Mouse (Mus musculus) skeletal muscle tissue, adult 2 months (tissue): Measurements from ENCODE around the gene Ephb1.

Source experiments
- DNase-seq: peaks from one replicate; pipeline ENCODE4 v3.0.0-alpha.2; 2012; ENCODE audit warnings: low read depth, low spot score

Gene Ephb1

DNA sequence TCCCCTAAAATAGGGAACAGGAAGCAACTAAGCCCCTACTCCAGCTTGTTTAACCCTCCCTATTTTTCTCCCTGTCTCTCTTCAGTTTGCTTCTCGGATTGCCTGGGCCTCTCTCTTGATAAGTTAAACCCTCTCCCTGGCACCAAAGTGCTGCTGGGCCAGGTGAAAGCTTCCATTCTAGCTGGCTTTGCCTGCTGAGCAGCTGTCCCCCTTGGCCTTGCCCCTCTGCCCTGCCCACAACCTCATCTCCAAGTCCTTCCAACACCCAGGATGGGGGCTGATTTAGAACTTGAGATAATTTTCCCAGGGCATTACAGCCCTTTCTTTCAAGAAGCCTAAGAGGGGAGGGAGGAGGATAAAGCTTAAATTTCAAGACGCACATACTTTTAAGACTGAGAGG is 174.0 kb downstream of the Ephb1 start:
- DNase-seq = no peak

DNA sequence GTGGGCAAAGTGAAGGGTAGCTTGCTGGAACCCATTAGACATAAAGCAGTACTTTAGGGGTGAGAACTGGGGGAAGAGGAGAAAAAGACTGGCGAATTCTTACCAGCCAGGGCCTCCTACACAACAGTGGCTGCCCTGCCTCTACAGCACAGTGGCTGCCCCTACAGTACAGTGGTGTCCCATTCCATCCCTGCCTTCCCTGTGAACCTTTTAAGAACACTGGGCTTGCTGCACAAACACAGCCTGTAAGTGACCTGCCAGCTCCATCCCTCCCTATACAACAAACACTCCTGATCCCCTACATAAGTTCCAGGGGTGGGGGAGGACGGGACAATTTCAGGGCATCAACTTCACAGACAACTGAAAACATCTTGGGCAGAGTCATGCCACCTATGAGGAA is 174.4 kb downstream of the Ephb1 start:
- no peak for DNase-seq

DNA sequence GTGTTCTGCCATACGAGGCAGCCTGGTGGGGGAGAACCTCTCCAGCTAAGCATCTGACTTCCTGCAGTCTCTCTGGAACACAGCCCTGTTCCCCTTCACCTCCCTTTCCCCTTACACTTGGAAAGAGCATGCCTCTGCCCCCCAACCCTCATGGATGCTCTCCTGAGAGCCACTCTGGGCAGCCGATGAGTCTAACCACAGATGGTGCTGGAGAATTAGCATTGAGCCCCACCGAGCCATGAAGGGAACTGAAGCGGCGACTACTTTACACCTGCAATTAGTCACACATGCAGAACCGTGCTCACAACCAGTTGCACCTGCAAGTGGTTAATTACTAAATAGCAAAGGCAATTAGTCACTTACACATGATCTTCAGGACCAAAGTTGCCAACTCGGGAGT is 184.8 kb downstream of the Ephb1 start:
- DNase-seq = no peak

DNA sequence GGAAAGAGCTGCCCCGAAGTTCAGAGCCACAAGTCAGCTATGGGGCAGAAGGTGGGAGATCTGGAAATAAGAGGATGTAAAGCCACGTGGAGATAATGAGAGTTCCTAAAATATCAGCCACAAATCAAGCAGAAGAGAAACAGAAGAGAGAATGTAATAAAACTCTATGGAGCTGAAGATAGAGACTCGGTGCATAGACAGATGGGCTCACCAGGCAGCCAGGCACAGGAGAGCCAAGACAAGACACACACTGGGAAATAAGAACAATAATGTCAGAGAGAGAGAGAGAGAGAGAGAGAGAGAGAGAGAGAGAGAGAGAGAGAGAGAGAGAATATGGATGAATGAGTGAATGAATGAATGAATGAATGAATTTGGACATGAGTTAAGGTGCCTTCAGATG is 198.6 kb downstream of the Ephb1 start:
- DNase-seq = no peak

DNA sequence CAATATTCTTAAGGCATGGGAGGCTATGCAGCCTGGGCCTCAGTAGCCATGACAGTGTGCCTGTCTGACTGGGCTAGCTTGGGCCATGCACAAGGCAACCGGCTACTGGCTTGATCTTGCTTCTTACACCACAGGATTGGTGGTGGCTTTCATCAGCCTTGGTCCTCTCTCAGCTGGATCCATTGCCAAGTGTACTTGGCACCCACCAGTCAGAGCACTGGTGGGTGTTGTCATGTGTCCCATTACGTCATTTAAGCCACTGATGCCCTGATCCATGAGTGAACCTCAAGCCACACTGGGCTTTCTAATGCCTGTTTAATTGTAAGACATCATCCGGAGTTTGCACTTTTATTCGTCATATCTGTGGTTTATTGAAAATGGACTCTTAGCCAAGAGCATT is 215.3 kb downstream of the Ephb1 start:
- no peak for DNase-seq

DNA sequence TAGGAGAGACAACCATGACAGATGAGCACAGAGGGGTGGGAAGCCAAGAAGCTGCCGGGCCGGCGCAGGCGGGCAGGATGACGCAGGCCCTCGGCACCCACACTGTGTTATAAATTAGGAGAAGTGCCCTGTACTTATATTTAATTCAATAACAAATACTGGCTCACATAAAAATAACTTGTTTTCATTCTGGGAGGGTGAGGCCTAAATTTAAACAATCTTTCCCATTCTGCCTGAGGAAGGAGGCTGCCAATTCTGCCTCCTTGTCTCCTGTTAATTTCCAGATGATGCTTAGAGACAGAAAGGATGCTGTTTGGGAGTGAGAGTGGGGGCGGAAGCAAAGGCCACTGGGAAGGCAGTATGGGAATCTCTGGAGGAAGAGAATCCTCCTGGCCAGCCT is 215.8 kb downstream of the Ephb1 start:
- no peak for DNase-seq

DNA sequence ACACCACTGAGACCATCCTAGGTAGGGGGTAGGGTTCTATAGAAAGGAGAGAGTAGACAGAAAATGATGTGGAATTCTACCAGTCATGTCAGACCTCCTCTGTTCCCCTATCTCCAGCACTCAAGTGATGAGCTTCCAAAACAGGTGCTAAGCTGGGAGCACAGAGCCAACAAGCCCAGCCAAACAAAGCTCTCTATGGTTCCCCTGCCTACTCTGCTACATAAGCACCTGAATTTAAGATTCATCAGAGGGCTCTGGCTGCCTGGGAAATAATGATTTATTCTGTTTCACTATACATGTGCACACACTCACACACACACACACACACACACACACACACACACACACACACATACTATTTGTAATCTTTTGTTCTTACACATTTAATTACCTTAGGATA is 216.3 kb downstream of the Ephb1 start:
- DNase-seq = no peak

DNA sequence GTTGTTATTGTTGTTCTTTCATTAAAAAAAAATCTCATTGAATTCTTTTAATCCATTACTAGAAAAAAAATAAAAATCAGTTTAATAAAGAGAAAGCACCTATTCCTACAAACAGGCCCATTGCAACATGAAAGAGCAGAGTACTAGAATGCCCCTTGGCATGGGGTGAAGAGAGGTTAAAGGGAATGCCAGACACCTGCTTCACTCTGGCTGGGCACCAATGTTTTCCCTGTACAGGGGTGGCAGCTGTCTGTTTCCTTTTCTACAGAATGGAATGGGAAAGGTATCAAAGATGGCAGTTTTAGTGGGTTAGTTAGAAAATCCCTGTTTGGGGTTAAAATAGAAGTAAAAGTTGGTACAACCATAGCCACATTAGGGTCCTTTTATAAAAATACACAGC is 224.0 kb downstream of the Ephb1 start:
- no peak for DNase-seq

DNA sequence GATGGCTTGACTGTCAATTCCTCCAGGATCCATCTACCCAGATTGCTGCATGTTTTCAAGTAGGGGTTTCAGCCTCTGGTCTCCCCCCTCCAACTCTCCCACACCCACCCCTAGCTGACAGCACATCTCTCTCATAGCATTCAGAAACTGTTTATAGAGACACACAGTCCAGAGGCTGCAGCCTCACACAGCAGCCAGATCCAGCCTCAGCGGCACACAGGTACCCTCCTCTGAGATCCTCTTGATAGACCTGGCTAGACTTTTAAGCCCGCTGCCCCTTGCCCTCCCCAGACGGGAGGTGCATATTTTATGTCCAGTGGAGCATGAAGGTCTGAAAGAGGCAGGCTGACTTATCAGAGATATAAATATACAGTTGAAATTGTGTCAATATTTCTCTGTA is 228.0 kb downstream of the Ephb1 start:
- DNase-seq = no peak

DNA sequence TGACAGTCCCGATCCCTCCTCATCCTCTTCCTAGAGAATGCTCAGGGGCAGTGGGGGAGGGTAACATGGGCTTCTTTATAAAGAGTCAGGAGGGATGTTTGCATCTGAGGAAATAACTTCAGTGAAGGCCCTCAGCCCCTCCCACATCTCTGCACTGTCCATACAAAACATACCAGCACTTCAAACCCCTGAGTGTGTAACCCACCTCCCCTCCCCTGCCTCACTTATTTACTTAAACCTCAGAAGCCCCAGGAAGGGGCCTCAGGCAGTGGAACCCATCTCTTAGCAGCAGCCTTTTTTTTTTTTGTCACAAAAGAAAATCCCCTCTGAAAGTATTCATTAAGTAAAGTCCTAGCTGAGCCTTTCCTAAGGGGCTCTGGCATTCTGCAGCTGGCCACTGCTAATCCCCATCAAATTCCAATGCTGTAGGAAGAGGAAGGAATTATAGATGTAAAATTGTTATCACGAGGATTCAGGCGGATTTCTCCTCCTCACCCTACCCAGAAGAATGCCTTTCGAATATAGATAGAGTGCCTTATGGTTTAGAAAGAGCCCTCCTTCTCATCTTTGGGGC is 231.5 kb downstream of the Ephb1 start:
- no peak for DNase-seq

DNA sequence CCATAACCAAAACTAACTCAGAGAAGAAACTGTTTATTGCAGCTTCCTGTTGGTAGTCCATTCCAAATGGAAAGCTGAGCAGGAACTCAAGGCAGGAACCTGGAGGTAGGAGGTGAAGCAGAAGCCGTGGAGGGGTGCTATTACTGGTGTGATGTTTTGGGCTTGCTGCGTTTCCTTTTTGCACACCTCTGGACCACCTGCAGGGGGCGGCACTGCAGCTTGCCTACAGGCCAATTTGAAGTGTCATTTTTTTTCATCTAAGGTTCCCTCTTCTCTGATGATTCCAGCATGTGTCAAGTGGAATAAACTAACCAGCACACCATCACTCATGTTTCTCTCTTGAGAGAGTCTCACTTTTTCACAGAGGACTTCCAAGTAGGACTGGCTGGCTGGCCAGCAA is 235.1 kb downstream of the Ephb1 start:
- DNase-seq = no peak

DNA sequence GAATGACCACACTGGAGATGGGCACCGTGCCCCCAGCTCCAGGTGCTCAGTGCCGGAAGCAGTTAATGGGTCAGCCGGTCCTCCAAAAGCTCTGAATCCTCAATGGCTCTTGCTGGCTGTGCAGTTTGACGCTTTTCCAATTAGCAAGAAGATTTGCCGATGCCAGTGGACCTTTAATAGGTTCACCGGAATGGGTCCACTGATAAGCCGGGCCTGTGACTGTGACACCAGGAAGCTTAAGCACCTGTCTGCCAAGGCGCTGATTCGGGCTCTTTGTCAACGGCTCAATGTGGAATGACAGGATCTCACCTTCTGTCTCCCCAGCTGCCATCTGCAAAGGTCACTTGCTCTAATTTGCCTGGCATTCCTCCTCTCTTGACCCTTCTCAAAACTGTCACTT is 239.2 kb downstream of the Ephb1 start:
- DNase-seq = no peak

DNA sequence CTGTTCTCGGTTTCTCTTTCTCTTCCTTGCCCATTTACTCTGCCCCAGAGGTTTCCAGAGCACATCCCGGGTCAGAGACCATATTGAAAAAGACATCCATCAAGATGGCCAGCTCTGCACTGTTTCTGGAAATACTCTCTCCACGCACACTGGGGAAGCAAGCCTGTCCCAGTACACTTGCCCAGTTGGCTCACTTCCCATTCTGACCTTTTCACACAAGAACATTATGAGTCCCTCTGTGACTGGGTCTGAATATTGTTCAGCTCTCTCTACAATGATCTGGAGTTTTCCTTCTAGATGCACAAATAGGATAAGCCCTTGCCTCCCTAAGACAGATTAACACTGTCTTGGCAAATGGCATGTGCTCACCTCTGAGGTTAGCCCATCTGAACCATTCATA is 243.0 kb downstream of the Ephb1 start:
- no peak for DNase-seq

DNA sequence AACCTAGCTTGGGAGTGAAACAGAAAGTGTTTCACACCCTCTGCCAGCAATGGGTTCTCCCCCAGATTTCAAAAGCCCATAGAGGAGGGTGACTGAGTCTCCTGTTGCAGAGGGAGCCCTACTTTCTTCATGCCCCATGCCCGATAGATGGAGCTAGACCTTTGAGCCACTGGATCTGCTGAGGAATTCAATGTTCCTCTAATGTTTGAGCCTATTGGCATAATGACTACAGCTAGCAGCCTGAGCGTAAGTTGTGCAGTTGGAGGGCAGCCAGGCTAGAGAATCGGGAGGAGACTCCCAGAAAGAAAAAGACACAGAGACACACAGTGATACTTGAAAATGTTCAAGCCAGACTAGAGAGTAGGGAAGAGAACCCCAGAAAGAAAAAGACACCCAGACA is 246.5 kb downstream of the Ephb1 start:
- DNase-seq = no peak

DNA sequence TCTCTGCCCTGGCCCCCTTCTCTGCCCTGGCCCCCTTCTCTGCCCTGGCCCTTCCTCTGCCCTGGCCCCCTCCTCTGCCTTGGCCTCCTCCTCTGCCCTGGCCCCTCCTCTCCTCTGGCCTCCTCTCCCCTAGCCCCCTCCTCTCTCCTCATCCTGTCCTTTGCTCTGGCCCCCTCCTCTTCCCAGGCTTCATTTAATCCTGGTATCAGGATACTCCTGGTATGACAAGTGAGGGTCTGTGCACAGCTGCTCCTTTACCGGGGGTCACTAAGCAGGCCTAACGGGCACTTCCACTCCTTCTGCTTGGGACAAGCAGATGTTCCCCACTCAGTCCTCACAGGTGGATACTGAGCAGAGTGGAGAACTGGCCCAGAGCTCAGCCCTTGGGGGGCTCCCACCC is 247.3 kb downstream of the Ephb1 start:
- DNase-seq = no peak

DNA sequence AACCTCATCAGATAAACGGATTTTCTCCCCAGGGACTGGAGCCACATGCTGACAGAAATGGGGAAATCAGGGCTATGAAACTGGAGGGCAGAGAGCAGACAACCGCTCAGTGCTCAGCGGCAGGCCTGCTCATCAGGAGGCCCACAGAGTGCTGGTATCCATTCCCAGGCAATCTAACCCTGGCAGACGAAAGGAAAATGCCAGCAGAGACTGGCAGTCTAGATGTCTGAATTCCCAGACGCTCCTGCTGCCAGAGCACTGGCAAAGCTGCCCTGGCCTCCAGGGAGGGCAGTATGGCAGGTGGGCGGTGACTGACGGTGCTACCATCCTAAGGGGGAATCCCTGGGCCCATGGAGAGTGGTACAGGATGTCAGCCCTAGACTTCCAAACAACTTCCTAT is 257.7 kb downstream of the Ephb1 start:
- peak; percentile 5 for DNase-seq

DNA sequence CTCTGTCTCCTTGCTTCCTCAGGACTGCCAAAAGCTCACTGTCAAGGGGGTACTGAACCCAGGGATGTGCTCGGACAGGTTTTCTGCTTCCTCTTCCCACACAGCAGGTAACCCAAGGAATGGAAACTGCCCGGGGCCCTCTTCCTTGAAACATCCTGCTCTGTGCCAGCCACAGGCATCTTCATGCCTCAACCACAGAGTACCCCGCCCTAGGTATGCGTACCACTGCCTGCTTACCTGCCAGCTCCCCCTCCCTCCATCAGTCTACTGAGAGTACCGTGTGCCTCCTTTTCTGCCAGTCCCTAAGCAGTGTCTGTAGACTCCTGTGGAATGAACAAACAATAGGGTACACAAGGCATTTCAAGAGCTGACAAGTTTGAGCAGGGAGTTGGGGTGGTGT is 265.9 kb downstream of the Ephb1 start:
- no peak for DNase-seq

DNA sequence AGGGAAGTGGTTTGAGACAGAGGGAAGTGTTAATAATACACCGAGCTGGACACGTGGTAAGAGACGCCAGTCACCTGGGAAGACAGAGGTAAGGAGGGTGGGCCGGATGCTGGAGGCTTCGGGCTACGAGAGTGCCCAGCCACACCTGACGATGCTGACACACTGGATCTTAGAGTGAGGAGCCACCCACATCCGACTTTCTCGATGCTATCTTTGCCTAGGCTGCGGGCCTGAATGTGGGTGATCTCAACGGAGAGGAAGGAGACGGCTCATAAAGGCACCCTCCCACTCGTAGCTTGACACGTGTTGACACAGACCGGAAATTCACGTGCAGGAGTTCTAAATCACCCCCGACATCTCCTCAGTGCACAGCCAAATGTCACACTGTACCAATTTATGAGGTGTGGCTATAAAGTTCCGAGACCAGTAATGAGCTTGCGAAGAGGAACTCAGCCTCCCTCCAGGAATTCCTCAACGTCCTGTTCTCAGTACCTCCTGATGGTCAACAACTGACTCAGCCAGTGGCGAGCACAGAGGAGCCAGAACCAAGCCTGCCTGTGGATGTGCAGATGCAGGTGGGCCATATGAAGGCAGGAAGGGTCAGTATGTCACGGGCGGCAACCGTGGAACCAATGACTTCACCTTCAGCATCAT is 268.3 kb downstream of the Ephb1 start:
- no peak for DNase-seq

DNA sequence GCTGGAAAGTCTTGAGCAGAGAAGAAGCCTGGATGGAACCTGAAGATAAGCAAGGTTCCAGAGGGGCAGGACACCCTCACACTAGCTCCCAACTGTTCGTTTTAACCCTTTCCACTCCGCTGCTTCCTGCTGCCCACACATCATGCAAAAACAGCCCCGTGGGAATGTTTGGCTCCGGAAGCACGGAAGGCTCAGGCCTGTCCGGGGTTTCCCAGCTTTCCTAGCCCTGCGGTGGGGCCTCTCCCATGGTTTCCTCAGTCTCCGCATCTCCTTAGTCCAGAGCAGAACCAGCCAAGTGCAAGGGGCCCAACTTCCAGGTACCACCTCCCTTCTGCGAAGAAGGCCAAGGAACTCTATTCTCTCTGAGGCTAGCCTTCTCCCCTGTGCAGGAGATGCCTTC is 269.0 kb downstream of the Ephb1 start:
- DNase-seq = no peak

DNA sequence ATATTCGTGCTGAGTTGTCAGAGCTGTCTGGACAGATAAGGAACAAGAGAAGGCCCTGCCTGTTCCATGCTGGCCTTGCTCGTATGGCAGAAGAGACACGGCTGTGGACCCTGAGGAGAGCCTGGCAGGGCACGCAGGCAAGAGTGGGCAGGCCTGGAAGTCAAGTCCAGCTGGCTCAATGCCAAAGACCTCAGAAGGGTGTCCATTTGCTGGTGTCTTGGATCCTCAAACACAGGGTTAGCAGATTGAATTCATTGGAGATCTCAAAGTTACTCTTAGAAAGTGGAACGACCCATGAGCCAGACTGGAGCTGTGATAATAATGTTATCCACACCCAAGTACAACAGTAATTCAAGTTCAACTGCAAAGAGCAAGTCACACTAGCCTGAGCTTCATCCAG is 273.6 kb downstream of the Ephb1 start:
- peak; percentile 4 for DNase-seq

DNA sequence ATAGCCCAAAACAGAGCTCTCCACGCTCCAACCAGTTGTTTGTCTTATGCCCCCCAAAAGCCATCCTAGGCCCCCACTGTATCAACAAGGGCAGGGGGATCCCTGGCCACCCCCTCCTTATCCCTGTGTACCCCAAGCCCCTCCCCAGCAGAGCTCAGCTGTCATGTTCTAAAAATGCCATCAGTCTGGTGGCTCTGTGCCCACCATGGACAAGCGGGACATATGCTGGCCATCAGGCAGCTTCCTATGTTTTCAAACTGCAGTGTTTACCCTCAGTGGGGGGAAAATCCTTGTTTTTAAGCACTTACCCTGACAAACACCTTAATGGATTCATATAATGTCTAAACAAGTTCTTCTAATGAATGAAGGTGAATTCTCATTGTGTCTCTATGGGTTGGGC is 275.3 kb downstream of the Ephb1 start:
- no peak for DNase-seq

DNA sequence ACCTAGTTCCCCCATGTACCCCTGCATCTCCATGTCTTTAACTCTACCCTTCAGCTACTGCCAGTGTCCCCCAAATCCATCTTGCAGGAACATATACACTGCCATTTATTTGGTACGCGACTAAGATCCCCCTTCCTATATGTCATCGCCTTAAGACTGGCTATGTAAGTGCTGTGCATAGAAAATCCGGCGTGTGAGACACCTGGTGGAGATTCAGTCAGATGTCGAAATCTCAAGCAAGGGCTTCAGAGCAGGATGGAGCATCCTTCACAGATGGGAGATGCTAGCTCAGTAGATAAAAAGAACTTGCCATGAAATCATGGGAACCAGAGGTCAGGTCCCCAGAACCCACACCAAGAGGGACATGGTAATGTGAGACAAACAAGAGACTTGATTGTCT is 276.3 kb downstream of the Ephb1 start:
- DNase-seq = no peak

DNA sequence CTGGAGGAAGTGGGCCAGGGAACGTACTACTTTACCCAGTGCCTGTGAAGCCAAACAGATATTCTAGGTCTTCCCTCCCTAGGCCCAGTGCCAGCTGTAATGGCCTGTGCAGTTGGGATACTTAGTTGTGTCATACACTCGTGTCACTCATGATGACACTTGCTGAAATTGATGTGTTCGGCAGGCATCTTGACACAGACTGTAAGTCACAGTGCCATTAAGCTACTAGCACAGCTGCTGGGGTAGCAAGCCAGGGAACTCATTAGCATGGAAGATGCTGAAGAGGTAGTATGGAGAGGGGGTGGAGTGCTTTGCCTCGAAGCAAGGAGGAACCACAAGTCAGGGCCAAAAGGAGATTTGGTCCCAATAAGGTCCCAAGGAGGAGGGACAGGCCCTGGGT is 279.0 kb downstream of the Ephb1 start:
- no peak for DNase-seq

DNA sequence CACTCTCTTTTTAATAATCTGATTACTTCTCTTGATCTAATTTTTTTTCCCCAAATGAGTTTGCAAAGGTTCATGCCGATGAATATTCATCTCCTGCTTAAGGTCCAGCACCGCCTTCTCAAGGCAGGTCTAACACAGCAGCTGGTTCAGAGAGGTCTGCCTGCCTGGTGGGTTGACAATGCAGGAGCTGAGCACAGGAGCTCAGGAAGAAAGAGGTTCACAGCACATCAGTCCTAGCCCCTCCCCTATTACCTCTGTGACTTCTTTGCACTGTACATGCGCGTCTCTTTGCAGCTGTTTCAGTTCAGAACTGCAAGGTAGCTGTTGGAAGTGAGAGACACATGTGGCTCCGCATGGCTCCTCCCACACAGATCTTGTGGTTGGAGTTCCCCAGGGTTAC is 281.1 kb downstream of the Ephb1 start:
- DNase-seq = no peak
